Mouse (Mus musculus) MEL (cell line): Measurements from ENCODE around the gene Gsap. TPM values are rescaled to one million over a fixed set of nuclear protein-coding genes. Genes with fewer than 3 reads are reported as not detected.

Source experiments
- DNase-seq: peaks from one replicate; pipeline ENCODE4 v3.0.0; 2011; ENCODE audit warnings: low read depth, low spot score
- H3K27ac ChIP-seq: 2 replicates; pipeline ENCODE4 v1.5.1; 2012; ENCODE audit warnings: low read depth, mild to moderate bottlenecking, control low read depth, low read length, moderate library complexity; ENCODE audit not compliant: control insufficient read depth
- H3K27me3 ChIP-seq, 2 experiments: fragments of 150-350 bp in 1 of 2; sonication (generic) in 1 of 2; 2 replicates each; pipeline ENCODE4 v1.6.1; 2012; ENCODE audit warnings: low read length in 2 of 2, mild to moderate bottlenecking in 2 of 2, improper control_type of control experiment in 1 of 2, moderate library complexity in 1 of 2; ENCODE audit not compliant: insufficient read depth in 2 of 2, control insufficient read depth in 1 of 2
- H3K36me3 ChIP-seq, 2 experiments: 2 replicates each; pipeline ENCODE4 v1.6.1; 2012 to 2014; ENCODE audit warnings: low read length in 2 of 2, improper control_type of control experiment in 1 of 2, inconsistent platforms in 1 of 2, mild to moderate bottlenecking in 1 of 2; ENCODE audit not compliant: insufficient read depth in 2 of 2, control insufficient read depth in 1 of 2
- H3K4me1 ChIP-seq, 2 experiments: fragments of 150-350 bp in 1 of 2; sonication (generic) in 1 of 2; 2 replicates each; pipeline ENCODE4 v1.6.1; 2012; ENCODE audit warnings: low read length in 2 of 2, improper control_type of control experiment in 1 of 2, mild to moderate bottlenecking in 1 of 2; ENCODE audit not compliant: insufficient read depth in 2 of 2, control insufficient read depth in 1 of 2
- H3K4me3 ChIP-seq, 2 experiments: fragments of 150-350 bp in 1 of 2; sonication (generic) in 1 of 2; 2 replicates each; pipeline ENCODE4 v1.5.1; 2012; ENCODE audit warnings: low read depth in 2 of 2, low read length in 2 of 2, mild to moderate bottlenecking in 2 of 2, moderate library complexity in 2 of 2, control low read depth in 1 of 2, improper control_type of control experiment in 1 of 2; ENCODE audit not compliant: control insufficient read depth in 1 of 2, insufficient read depth in 1 of 2
- H3K79me2 ChIP-seq: 2 replicates; pipeline ENCODE4 v1.6.1; 2012; ENCODE audit warnings: mild to moderate bottlenecking, low read length, moderate library complexity; ENCODE audit not compliant: control insufficient read depth, poor library complexity, insufficient read depth
- H3K9ac ChIP-seq: 2 replicates; pipeline ENCODE4 v1.6.1; 2012; ENCODE audit warnings: low read depth, mild to moderate bottlenecking, control low read depth, low read length, moderate library complexity; ENCODE audit not compliant: control insufficient read depth, poor library complexity, severe bottlenecking
- H3K9me3 ChIP-seq: fragments of 150-350 bp; sonication (generic); replicated peaks from 2 replicates; pipeline ENCODE4 v1.6.1; 2012; ENCODE audit warnings: mild to moderate bottlenecking, low read length, improper control_type of control experiment, moderate library complexity; ENCODE audit not compliant: insufficient read depth
- BHLHE40 ChIP-seq: IDR thresholded peaks from 2 replicates; pipeline ENCODE4 v1.6.1; 2012; ENCODE audit warnings: low read depth, mild to moderate bottlenecking, inconsistent platforms, low read length, improper control_type of control experiment, borderline replicate concordance
- CHD1 ChIP-seq: IDR thresholded peaks from 2 replicates; pipeline ENCODE4 v1.6.1; 2012; ENCODE audit warnings: low read depth, mild to moderate bottlenecking, inconsistent platforms, low read length, improper control_type of control experiment
- CTCF ChIP-seq, 3 experiments: IDR thresholded peaks in 2 of 3; conservative IDR thresholded peaks in 1 of 3; 2 replicates each; pipeline ENCODE4 v1.5.1; 2011 to 2012; ENCODE audit warnings: low read length in 3 of 3, low read depth in 2 of 3, mild to moderate bottlenecking in 2 of 3, improper control_type of control experiment in 1 of 3, inconsistent platforms in 1 of 3, mixed read lengths in 1 of 3, moderate library complexity in 1 of 3; ENCODE audit not compliant: control insufficient read depth in 1 of 3, insufficient read depth in 1 of 3, poor library complexity in 1 of 3, severe bottlenecking in 1 of 3
- E2F4 ChIP-seq: IDR thresholded peaks from 2 replicates; pipeline ENCODE4 v1.6.1; 2011; ENCODE audit warnings: low read depth, low read length, improper control_type of control experiment, borderline replicate concordance
- ELF1 ChIP-seq: IDR thresholded peaks from 2 replicates; pipeline ENCODE4 v1.6.1; 2014; ENCODE audit warnings: low read depth, mild to moderate bottlenecking, inconsistent platforms, low read length, improper control_type of control experiment, moderate library complexity
- EP300 ChIP-seq, 2 experiments: IDR thresholded peaks; 2 replicates each; pipeline ENCODE4 v1.6.1; 2011; ENCODE audit warnings: improper control_type of control experiment in 2 of 2, low read length in 2 of 2, low read depth in 1 of 2, mild to moderate bottlenecking in 1 of 2
- GABPA ChIP-seq: IDR thresholded peaks from 2 replicates; pipeline ENCODE4 v1.6.1; 2012; ENCODE audit warnings: low read depth, mild to moderate bottlenecking, inconsistent platforms, low read length, improper control_type of control experiment, moderate library complexity
- GATA1 ChIP-seq: IDR thresholded peaks from 2 replicates; pipeline ENCODE4 v1.6.1; 2011; ENCODE audit warnings: low read depth, low read length, improper control_type of control experiment
- JUND ChIP-seq: IDR thresholded peaks from 2 replicates; pipeline ENCODE4 v1.6.1; 2011; ENCODE audit warnings: low read depth, mild to moderate bottlenecking, improper control_type of control experiment, low read length
- KAT2A ChIP-seq: conservative IDR thresholded peaks from 2 replicates; pipeline ENCODE4 v1.6.1; 2012; ENCODE audit warnings: low read depth, low read length, improper control_type of control experiment, inconsistent platforms
- MAX ChIP-seq: IDR thresholded peaks from 2 replicates; pipeline ENCODE4 v1.6.1; 2011; ENCODE audit warnings: low read length, improper control_type of control experiment
- MXI1 ChIP-seq: IDR thresholded peaks from 2 replicates; pipeline ENCODE4 v1.6.1; 2011; ENCODE audit warnings: mild to moderate bottlenecking, low read depth, low read length, improper control_type of control experiment
- MYB ChIP-seq: IDR thresholded peaks from 2 replicates; pipeline ENCODE4 v1.6.1; 2011; ENCODE audit warnings: mild to moderate bottlenecking, low read depth, low read length, improper control_type of control experiment
- POLR2AphosphoS5 ChIP-seq: IDR thresholded peaks from 2 replicates; pipeline ENCODE4 v1.6.1; 2012; ENCODE audit warnings: low read depth, borderline replicate concordance, mild to moderate bottlenecking, inconsistent platforms, low read length, moderate library complexity, mixed read lengths
- RAD21 ChIP-seq: IDR thresholded peaks from 2 replicates; pipeline ENCODE4 v1.6.1; 2011; ENCODE audit warnings: mild to moderate bottlenecking, low read depth, low read length, improper control_type of control experiment
- RCOR1 ChIP-seq: IDR thresholded peaks from 2 replicates; pipeline ENCODE4 v1.6.1; 2012; ENCODE audit warnings: low read depth, mild to moderate bottlenecking, inconsistent platforms, low read length, improper control_type of control experiment
- SIN3A ChIP-seq: IDR thresholded peaks from 2 replicates; pipeline ENCODE4 v1.6.1; 2012; ENCODE audit warnings: low read length, improper control_type of control experiment, inconsistent platforms
- SMC3 ChIP-seq: IDR thresholded peaks from 2 replicates; pipeline ENCODE4 v1.6.1; 2011; ENCODE audit warnings: low read depth, low read length, improper control_type of control experiment
- UBTF ChIP-seq: IDR thresholded peaks from 2 replicates; pipeline ENCODE4 v1.6.1; 2012; ENCODE audit warnings: low read depth, mild to moderate bottlenecking, inconsistent platforms, low read length, improper control_type of control experiment, moderate library complexity, borderline replicate concordance; ENCODE audit not compliant: insufficient read depth
- USF1 ChIP-seq: IDR thresholded peaks from 2 replicates; pipeline ENCODE4 v1.6.1; 2014; ENCODE audit warnings: low read depth, mild to moderate bottlenecking, inconsistent platforms, low read length, improper control_type of control experiment, moderate library complexity
- ZC3H11A ChIP-seq: IDR thresholded peaks from 2 replicates; pipeline ENCODE4 v1.6.1; 2012; ENCODE audit warnings: low read depth, mild to moderate bottlenecking, inconsistent platforms, low read length, improper control_type of control experiment
- ZKSCAN1 ChIP-seq: IDR thresholded peaks from 2 replicates; pipeline ENCODE4 v1.6.1; 2012; ENCODE audit warnings: low read depth, mild to moderate bottlenecking, inconsistent platforms, low read length, improper control_type of control experiment, moderate library complexity
- ZNF384 ChIP-seq: IDR thresholded peaks from 2 replicates; pipeline ENCODE4 v1.6.1; 2012; ENCODE audit warnings: low read depth, mild to moderate bottlenecking, inconsistent platforms, low read length, improper control_type of control experiment
- polyA plus RNA-seq, 2 experiments: library from polyadenylated mRNA; stranded (reverse) in 1 of 2; unstranded in 1 of 2; fragments of >175 nt in 1 of 2; fragments of >200 nt in 1 of 2; gene quantifications; 2 replicates each; pipeline versions ENCODE4 v1.2.1 to v1.2.4; 2012; ENCODE audit warnings: low replicate concordance in 2 of 2, low read depth in 1 of 2; ENCODE audit not compliant: insufficient read length in 2 of 2, insufficient read depth in 1 of 2, missing spikeins in 1 of 2
- total RNA-seq: library from RNA; depleted of rRNA; stranded (reverse); fragments of 300-350 nt; gene quantifications from 2 replicates; pipeline ENCODE4 v1.2.3, GENCODE M21; 2012

The Gsap gene
- total and polyA plus RNA-seq, 3 experiments, result 0.19 to 0.22 TPM; not detected in 1

- Histone ChIP-seq H3K9ac (no peak overlapping the region), H3K79me2 (no peaks in the 10 kb centered on the region), H3K4me1 (no peaks in the 10 kb centered on the region), H3K9me3 (no peaks in the 10 kb centered on the region), H3K4me3 (no peak overlapping the region), H3K27me3 (peaks cover 0 to 2% of the 10 kb centered on the region in 2 experiments; a peak in 1 of 4 replicates), H3K36me3 (no peaks in the 10 kb centered on the region), H3K27ac (no peak overlapping the region)
- DNase-seq, result no peak
- no peak for TF ChIP-seq BHLHE40
- no peak for TF ChIP-seq RCOR1
- no peak for TF ChIP-seq USF1
- TF ChIP-seq ZC3H11A, result no peak
- TF ChIP-seq MAX, result no peak
- TF ChIP-seq GABPA, result no peak
- no peak for TF ChIP-seq ZNF384
- no peak for TF ChIP-seq ZKSCAN1
- TF ChIP-seq CTCF (IDR thresholded peaks at IDR 0.05 in 2 of 3, conservative IDR thresholded peaks at IDR 0.05 in 1 of 3; ENCODE audit: control insufficient read depth in 1 of 3, insufficient read depth in 1 of 3, low read depth in 2 of 3, low read length in 3 of 3, poor library complexity in 1 of 3, severe bottlenecking in 1 of 3), result no peak
- TF ChIP-seq E2F4, result no peak
- no peak for TF ChIP-seq POLR2AphosphoS5
Measured at GRCm38 (mm10) chr5:21168689-21169345, 17.2 kb upstream of the Gsap start.

- peaks cover 0 to 4% of the 10 kb centered on the region in 2 experiments; a peak in 1 of 4 replicates for H3K27me3 ChIP-seq
- no peaks in the 10 kb centered on the region for H3K4me1 ChIP-seq
- no peak for DNase-seq
- H3K27ac ChIP-seq, result no peak overlapping the region
- no peaks in the 10 kb centered on the region for H3K79me2 ChIP-seq
- H3K36me3 ChIP-seq, result no peaks in the 10 kb centered on the region
- no peaks in the 10 kb centered on the region for H3K9me3 ChIP-seq
- no peak overlapping the region for H3K4me3 ChIP-seq
- TF ChIP-seq KAT2A, result no peak
- no peak for TF ChIP-seq GATA1
- no peak for TF ChIP-seq ELF1
- TF ChIP-seq ZNF384, result no peak
- TF ChIP-seq EP300 (IDR thresholded peaks at IDR 0.05; ENCODE audit: low read depth in 1 of 2, low read length in 2 of 2), result no peak
- no peak for TF ChIP-seq RAD21
- TF ChIP-seq CTCF (IDR thresholded peaks at IDR 0.05 in 2 of 3, conservative IDR thresholded peaks at IDR 0.05 in 1 of 3; ENCODE audit: control insufficient read depth in 1 of 3, insufficient read depth in 1 of 3, low read depth in 2 of 3, low read length in 3 of 3, poor library complexity in 1 of 3, severe bottlenecking in 1 of 3), result no peak
- no peak for TF ChIP-seq E2F4
- no peak for TF ChIP-seq CHD1
- no peak for TF ChIP-seq GABPA
- TF ChIP-seq MYB, result no peak
- TF ChIP-seq SIN3A, result no peak
- TF ChIP-seq UBTF, result no peak
- TF ChIP-seq POLR2AphosphoS5, result no peak
- no peak for TF ChIP-seq SMC3
- no peak for TF ChIP-seq JUND
- no peak for TF ChIP-seq MXI1
- no peak overlapping the region for H3K9ac ChIP-seq
Measured at GRCm38 (mm10) chr5:21169346-21169745, 16.7 kb upstream of the Gsap start.
